24 mouse cellular contexts compared by ENCODE assay signal in the genomic region with DNA sequence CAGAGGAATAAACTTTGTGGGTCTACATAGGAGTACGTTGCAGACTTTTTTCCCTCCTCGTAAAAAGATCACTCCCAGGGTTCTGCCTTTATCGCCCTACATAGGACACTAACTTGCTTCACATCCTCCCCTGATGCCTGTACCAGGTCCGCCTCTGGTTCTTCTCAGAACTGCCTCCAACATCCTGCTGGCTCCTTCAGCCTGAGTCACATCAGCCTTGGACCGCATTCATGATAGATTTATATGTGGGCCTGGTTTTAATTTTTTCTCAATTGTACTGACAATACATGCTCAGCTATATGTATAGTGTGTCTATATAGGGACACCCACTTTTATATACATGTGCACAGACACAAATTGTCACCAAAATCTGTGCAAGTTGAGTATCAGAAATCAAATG. TPM values are rescaled to one million over a fixed set of nuclear protein-coding genes. Genes with fewer than 3 reads are reported as not detected.
DNase-seq lines count a peak whose midpoint lies in the region; ATAC-seq and TF ChIP-seq lines count a peak whose summit lies in the region.
"Had no signal": no experiment of that assay in that cellular context is flagged by ENCODE, and none has a peak within 500 bp of the region (broad histone marks: within the 10 kb centered on the region; RNA-seq: fewer than 3 reads in every experiment).

No protein-coding gene starts in this region.

- no peak for TF ChIP-seq CTCF in hindbrain, postnatal 0 days (IDR thresholded peaks at IDR 0.05; ENCODE audit: low read depth)

- H3K27me3 ChIP-seq in forebrain, embryonic 13.5 days, result no peaks in the 10 kb centered on the region
- H3K27me3 ChIP-seq in forebrain, embryonic 16.5 days (replicated peaks; ENCODE audit: control insufficient read depth, insufficient read depth, low read length), result no peaks in the 10 kb centered on the region
- H3K27me3 ChIP-seq in hindbrain, embryonic 12.5 days, result no peaks in the 10 kb centered on the region
- H3K27me3 ChIP-seq in hindbrain, postnatal 0 days (ENCODE audit: insufficient read depth, low read length), result no peaks in the 10 kb centered on the region
- no peaks in the 10 kb centered on the region for H3K27me3 ChIP-seq in embryonic facial prominence, embryonic 10.5 days (replicated peaks; ENCODE audit: low read depth, poor library complexity, severe bottlenecking)
- peaks cover 8% of the 10 kb centered on the region for H3K27me3 ChIP-seq in limb, embryonic 13.5 days
- H3K27me3 ChIP-seq: embryonic facial prominence, embryonic 15.5 days; heart, embryonic 12.5 days had no signal

- 80% methylated on average over 5 of the region's 5 CpGs for WGBS in forebrain, embryonic 13.5 days
- 86% methylated on average over 5 of the region's 5 CpGs for whole genome bisulfite sequencing in forebrain, embryonic 16.5 days
- WGBS in hindbrain, embryonic 12.5 days, result 79% methylated on average over 5 of the region's 5 CpGs
- WGBS in hindbrain, postnatal 0 days, result 82% methylated on average over 5 of the region's 5 CpGs
- WGBS in embryonic facial prominence, embryonic 10.5 days, result 85% methylated on average over 5 of the region's 5 CpGs
- 49% methylated on average over 5 of the region's 5 CpGs for WGBS in limb, embryonic 13.5 days

- peaks cover 13% of the 10 kb centered on the region for H3K36me3 ChIP-seq in forebrain, embryonic 13.5 days (ENCODE audit: poor library complexity, severe bottlenecking)
- no peaks in the 10 kb centered on the region for H3K36me3 ChIP-seq in forebrain, embryonic 16.5 days (ENCODE audit: control insufficient read depth, insufficient read depth)
- H3K36me3 ChIP-seq in hindbrain, embryonic 12.5 days, result no peaks in the 10 kb centered on the region
- no peaks in the 10 kb centered on the region for H3K36me3 ChIP-seq in hindbrain, postnatal 0 days (ENCODE audit: insufficient read depth, low read length)
- peaks cover 13% of the 10 kb centered on the region for H3K36me3 ChIP-seq in embryonic facial prominence, embryonic 10.5 days (replicated peaks)
- no peaks in the 10 kb centered on the region for H3K36me3 ChIP-seq in limb, embryonic 13.5 days
- H3K36me3 ChIP-seq: embryonic facial prominence, embryonic 15.5 days had no signal

- H3K9ac ChIP-seq in forebrain, embryonic 13.5 days, result peak overlapping the region; percentile 12; the same call in 1 of the 2 replicates
- no peak overlapping the region for H3K9ac ChIP-seq in forebrain, embryonic 16.5 days (replicated peaks; ENCODE audit: low read depth, low read length)
- H3K9ac ChIP-seq in hindbrain, embryonic 12.5 days, result no peak overlapping the region
- H3K9ac ChIP-seq in hindbrain, postnatal 0 days (replicated peaks; ENCODE audit: low read length), result no peak overlapping the region
- 0 out of 2 replicates have a peak overlapping the region, but pooled peaks have one; percentile 20 for H3K9ac ChIP-seq in limb, embryonic 13.5 days
- H3K9ac ChIP-seq: embryonic facial prominence, embryonic 15.5 days; heart, embryonic 12.5 days; liver, postnatal 0 days had no signal

- H3K9me3 ChIP-seq in forebrain, embryonic 13.5 days (replicated peaks), result no peaks in the 10 kb centered on the region
- H3K9me3 ChIP-seq in forebrain, embryonic 16.5 days (ENCODE audit: control insufficient read depth, low read length), result no peaks in the 10 kb centered on the region
- no peaks in the 10 kb centered on the region for H3K9me3 ChIP-seq in hindbrain, embryonic 12.5 days (replicated peaks)
- no peaks in the 10 kb centered on the region for H3K9me3 ChIP-seq in hindbrain, postnatal 0 days (ENCODE audit: low read length)
- no peaks in the 10 kb centered on the region; the same call in 1 of the 2 replicates for H3K9me3 ChIP-seq in embryonic facial prominence, embryonic 10.5 days
- no peaks in the 10 kb centered on the region for H3K9me3 ChIP-seq in limb, embryonic 13.5 days
- H3K9me3 ChIP-seq: embryonic facial prominence, embryonic 15.5 days; heart, embryonic 12.5 days had no signal

- no peak overlapping the region for H3K4me2 ChIP-seq in forebrain, embryonic 13.5 days
- H3K4me2 ChIP-seq in forebrain, embryonic 16.5 days (ENCODE audit: low read length), result no peak overlapping the region
- H3K4me2 ChIP-seq in hindbrain, embryonic 12.5 days (replicated peaks), result no peak overlapping the region
- no peak overlapping the region for H3K4me2 ChIP-seq in hindbrain, postnatal 0 days (ENCODE audit: low read depth, low read length)
- no peak overlapping the region for H3K4me2 ChIP-seq in limb, embryonic 13.5 days (replicated peaks)
- H3K4me2 ChIP-seq: embryonic facial prominence, embryonic 15.5 days; heart, embryonic 12.5 days; liver, embryonic 11.5 days had no signal

- no peak overlapping the region for H3K4me3 ChIP-seq in forebrain, embryonic 13.5 days
- H3K4me3 ChIP-seq in forebrain, embryonic 16.5 days (replicated peaks; ENCODE audit: low read length), result no peak overlapping the region
- H3K4me3 ChIP-seq in hindbrain, embryonic 12.5 days, result no peak overlapping the region
- no peak overlapping the region for H3K4me3 ChIP-seq in hindbrain, postnatal 0 days (ENCODE audit: low read length)
- H3K4me3 ChIP-seq in embryonic facial prominence, embryonic 10.5 days, result no peak overlapping the region
- no peak overlapping the region for H3K4me3 ChIP-seq in limb, embryonic 13.5 days
- H3K4me3 ChIP-seq: embryonic facial prominence, embryonic 15.5 days; heart, embryonic 12.5 days had no signal

- H3K4me1 ChIP-seq in forebrain, embryonic 13.5 days, result peaks cover 55% of the 10 kb centered on the region
- peaks cover 20% of the 10 kb centered on the region for H3K4me1 ChIP-seq in forebrain, embryonic 16.5 days (replicated peaks; ENCODE audit: control insufficient read depth, insufficient read depth, low read length)
- H3K4me1 ChIP-seq in hindbrain, embryonic 12.5 days, result peaks cover 66% of the 10 kb centered on the region
- peaks cover 4% of the 10 kb centered on the region; the same call in 1 of the 2 replicates for H3K4me1 ChIP-seq in hindbrain, postnatal 0 days (ENCODE audit: insufficient read depth, low read length)
- H3K4me1 ChIP-seq in embryonic facial prominence, embryonic 10.5 days, result peaks cover 54% of the 10 kb centered on the region
- peaks cover 75% of the 10 kb centered on the region for H3K4me1 ChIP-seq in limb, embryonic 13.5 days

- no peak for DNase-seq in hindbrain, postnatal 0 days (ENCODE audit: low spot score)
- no peak for DNase-seq in embryonic facial prominence, embryonic 10.5 days (ENCODE audit: low spot score)
- no peak for DNase-seq in thymus, postnatal 4 days
- DNase-seq: cerebellum, adult 8-10 months; cerebellum, postnatal 36 days; heart, postnatal 10 days; kidney, adult 11 months; layer of hippocampus, adult 9-11 months; liver, postnatal 0 days; right cerebral cortex, adult 18-20 months; right cerebral cortex, postnatal 4 days; thymus, postnatal 14 days had no signal

- ATAC-seq in forebrain, embryonic 13.5 days, result no peak
- ATAC-seq in forebrain, embryonic 16.5 days, result no peak
- ATAC-seq in hindbrain, embryonic 12.5 days (ENCODE audit: low FRiP score), result no peak
- ATAC-seq in hindbrain, postnatal 0 days, result no peak
- ATAC-seq in limb, embryonic 13.5 days (ENCODE audit: low FRiP score, low read depth), result peak; percentile 51; the same call in 1 of the 2 replicates
- ATAC-seq: liver, postnatal 0 days; lung, postnatal 0 days had no signal

- no peak overlapping the region for H3K27ac ChIP-seq in forebrain, embryonic 13.5 days
- H3K27ac ChIP-seq in forebrain, embryonic 16.5 days (ENCODE audit: low read length), result no peak overlapping the region
- peak overlapping the region; percentile 55; the same call in 1 of the 2 replicates for H3K27ac ChIP-seq in hindbrain, embryonic 12.5 days
- no peak overlapping the region for H3K27ac ChIP-seq in hindbrain, postnatal 0 days
- 0 out of 2 replicates have a peak overlapping the region, but pooled peaks have one; percentile 36 for H3K27ac ChIP-seq in embryonic facial prominence, embryonic 10.5 days (replicated peaks)
- H3K27ac ChIP-seq in limb, embryonic 13.5 days, result 0 out of 2 replicates have a peak overlapping the region, but pooled peaks have one; percentile 70
- H3K27ac ChIP-seq: kidney, postnatal 0 days; macrophage had no signal

RNA-seq across cellular contexts. Expression of a gene that starts 14.0 kb away (rescaled TPM):
- polyA plus RNA-seq in forebrain, embryonic 13.5 days (2015; fragmentation: Nextera tagmentation; extraction: Ambion mirVana), result 22.2 and 26.5 TPM in 2 replicates
- 14.8 and 17.0 TPM in 2 replicates for polyA plus RNA-seq in forebrain, embryonic 16.5 days (2015; fragmentation: Nextera tagmentation; extraction: Ambion mirVana)
- polyA plus RNA-seq in hindbrain, embryonic 12.5 days (2016; fragmentation: Nextera tagmentation; extraction: Ambion mirVana), result 34.2 and 39.0 TPM in 2 replicates
- total RNA-seq in hindbrain, postnatal 0 days (2014; rRNA removed), result 23.5 and 26.2 TPM in 2 replicates
- 11.1 and 12.3 TPM in 2 replicates for polyA plus RNA-seq in hindbrain, postnatal 0 days (2015; fragmentation: Nextera tagmentation; extraction: Ambion mirVana)
- 20.7 and 25.3 TPM in 2 replicates for polyA plus RNA-seq in embryonic facial prominence, embryonic 10.5 days (2016; fragmentation: Nextera tagmentation; extraction: Ambion mirVana)
- 17.2 and 19.5 TPM in 2 replicates for polyA plus RNA-seq in limb, embryonic 13.5 days (2015; fragmentation: Nextera tagmentation; extraction: Ambion mirVana)
- total RNA-seq: granulocyte monocyte progenitor cell, adult 5-6 weeks; monocyte, adult 5-6 weeks had no signal

Comparison
In these comparisons a context has a peak if more than half of its experiments do, and no peak if none do; other contexts are left out.
1. H3K27ac ChIP-seq: peak in hindbrain, embryonic 12.5 days (single experiment), embryonic facial prominence, embryonic 10.5 days (single experiment) and limb, embryonic 13.5 days (single experiment); none in forebrain, embryonic 13.5 days (single experiment), forebrain, embryonic 16.5 days (single experiment) and hindbrain, postnatal 0 days (single experiment).
2. H3K9ac ChIP-seq: peak in forebrain, embryonic 13.5 days (single experiment) and limb, embryonic 13.5 days (single experiment); none in forebrain, embryonic 16.5 days (single experiment), hindbrain, embryonic 12.5 days (single experiment) and hindbrain, postnatal 0 days (single experiment).